Mouse (Mus musculus) lung, postnatal 4 days (tissue): ENCODE data around the gene Slc35f6.

Experiments used
- DNase-seq, 2 experiments: peaks; one replicate each; pipeline ENCODE4 v3.0.0; 2021

Gene Slc35f6

GRCm38 (mm10) chr5:30622177-30622840, 25.4 kb upstream of the Slc35f6 start:
- peak; percentile 48 to 66 for DNase-seq

GRCm38 (mm10) chr5:30622841-30623185, 24.9 kb upstream of the Slc35f6 start:
- no peak for DNase-seq

GRCm38 (mm10) chr5:30623380-30623779, 24.4 kb upstream of the Slc35f6 start:
- no peak for DNase-seq

GRCm38 (mm10) chr5:30624311-30624710, 23.4 kb upstream of the Slc35f6 start:
- no peak for DNase-seq

GRCm38 (mm10) chr5:30624908-30625307, 22.8 kb upstream of the Slc35f6 start:
- DNase-seq = peak; percentile 41 to 67

GRCm38 (mm10) chr5:30625379-30625778, 22.4 kb upstream of the Slc35f6 start:
- no peak for DNase-seq

- DNase-seq = no peak
Observed at GRCm38 (mm10) chr5:30626331-30627105, 21.2 kb upstream of the Slc35f6 start.

GRCm38 (mm10) chr5:30628511-30628910, 19.2 kb upstream of the Slc35f6 start:
- DNase-seq = no peak

GRCm38 (mm10) chr5:30630401-30630800, 17.3 kb upstream of the Slc35f6 start:
- no peak for DNase-seq

- DNase-seq = no peak
Observed at GRCm38 (mm10) chr5:30632134-30632533, 15.6 kb upstream of the Slc35f6 start.

- no peak for DNase-seq
Observed at GRCm38 (mm10) chr5:30636994-30637393, 10.7 kb upstream of the Slc35f6 start.

GRCm38 (mm10) chr5:30638041-30638440, 9.7 kb upstream of the Slc35f6 start:
- DNase-seq = peak; percentile 87 to 88

GRCm38 (mm10) chr5:30643477-30644179, 4.1 kb upstream of the Slc35f6 start:
- DNase-seq = no peak

- DNase-seq = peak in 1 of 2 experiments; percentile 49
Observed at GRCm38 (mm10) chr5:30646036-30646435, 1.7 kb upstream of the Slc35f6 start.

- no peak for DNase-seq
Observed at GRCm38 (mm10) chr5:30647396-30647795, 337 bp upstream of the Slc35f6 start.

GRCm38 (mm10) chr5:30649558-30649957, 1.8 kb downstream of the Slc35f6 start:
- DNase-seq = no peak

GRCm38 (mm10) chr5:30650756-30651155, 3.0 kb downstream of the Slc35f6 start:
- DNase-seq = peak; percentile 39 to 46

- DNase-seq = no peak
Observed at GRCm38 (mm10) chr5:30651554-30651953, 3.8 kb downstream of the Slc35f6 start.

GRCm38 (mm10) chr5:30653246-30653645, 5.5 kb downstream of the Slc35f6 start:
- DNase-seq = no peak

GRCm38 (mm10) chr5:30655042-30655441, 7.3 kb downstream of the Slc35f6 start:
- no peak for DNase-seq

- DNase-seq = no peak
Observed at GRCm38 (mm10) chr5:30655526-30656195, 7.9 kb downstream of the Slc35f6 start.

GRCm38 (mm10) chr5:30659042-30659441, 11.3 kb downstream of the Slc35f6 start:
- DNase-seq = no peak

GRCm38 (mm10) chr5:30660278-30660677, 12.5 kb downstream of the Slc35f6 start:
- no peak for DNase-seq
